In genomic region chr17:44300723-44301122, GRCm38 (mm10) we compare ENCODE assay signal across 10 mouse cellular contexts.
A peak's percentile ranks its signal among the peaks of the same experiment; 100 is the strongest.
DNase-seq lines count a peak whose midpoint lies in the region; ATAC-seq and TF ChIP-seq lines count a peak whose summit lies in the region.
"Had no signal": no experiment of that assay in that cellular context is flagged by ENCODE, and none has a peak within 500 bp of the region (broad histone marks: within the 10 kb centered on the region; RNA-seq: fewer than 3 reads in every experiment).

No protein-coding gene starts in this region.

- no peak overlapping the region for H3K4me3 ChIP-seq in forebrain, embryonic 16.5 days (replicated peaks; ENCODE audit: low read length)
- H3K4me3 ChIP-seq in intestine, postnatal 0 days (ENCODE audit: low read depth, low read length): no peak overlapping the region
- H3K4me3 ChIP-seq in stomach, postnatal 0 days (ENCODE audit: low read depth, low read length): no peak overlapping the region
- H3K4me3 ChIP-seq in layer of hippocampus, adult 2 months: no peak overlapping the region
- H3K4me3 ChIP-seq: myocyte had no signal

- no peak for TF ChIP-seq CTCF in intestine, postnatal 0 days (IDR thresholded peaks at IDR 0.05; ENCODE audit: low read depth)
- TF ChIP-seq CTCF in stomach, postnatal 0 days (IDR thresholded peaks at IDR 0.05; ENCODE audit: low read depth): no peak
- TF ChIP-seq CTCF in layer of hippocampus, adult 2 months (conservative IDR thresholded peaks at IDR 0.05): no peak

- H3K9me3 ChIP-seq in forebrain, embryonic 16.5 days (ENCODE audit: control insufficient read depth, low read length): no peaks in the 10 kb centered on the region
- H3K9me3 ChIP-seq in intestine, postnatal 0 days (ENCODE audit: control insufficient read depth): no peaks in the 10 kb centered on the region
- H3K9me3 ChIP-seq in stomach, postnatal 0 days (ENCODE audit: control insufficient read depth, low read length): no peaks in the 10 kb centered on the region

- TF ChIP-seq EP300 in stomach, postnatal 0 days (optimal IDR thresholded peaks at IDR 0.05): no peak

- ATAC-seq in forebrain, embryonic 16.5 days: peak; percentile 61
- ATAC-seq in intestine, postnatal 0 days: no peak
- 0 out of 2 replicates have a peak, but pooled peaks have one; percentile 45 for ATAC-seq in stomach, postnatal 0 days (ENCODE audit: low FRiP score, low TSS enrichment)
- ATAC-seq: inflammation-experienced regulatory T-cells, adult 6 months; Patski had no signal

- DNase-seq in retina, embryonic 14.5 days (ENCODE audit: low spot score): peak; percentile 2
- DNase-seq in retina, postnatal 1 day: no peak
- DNase-seq in stomach, postnatal 0 days (ENCODE audit: low spot score): peak; percentile 26
- DNase-seq in layer of hippocampus, adult 2 months (ENCODE audit: low spot score in 2 of 2): no peak
- DNase-seq in spleen, postnatal 14 days (ENCODE audit: low spot score in 2 of 2): no peak

- no peaks in the 10 kb centered on the region for H3K27me3 ChIP-seq in forebrain, embryonic 16.5 days (replicated peaks; ENCODE audit: control insufficient read depth, insufficient read depth, low read length)
- no peaks in the 10 kb centered on the region for H3K27me3 ChIP-seq in intestine, postnatal 0 days (replicated peaks; ENCODE audit: control insufficient read depth, insufficient read depth, low read length)
- no peaks in the 10 kb centered on the region for H3K27me3 ChIP-seq in stomach, postnatal 0 days (ENCODE audit: control insufficient read depth, insufficient read depth, low read length)

- no peaks in the 10 kb centered on the region for H3K36me3 ChIP-seq in forebrain, embryonic 16.5 days (ENCODE audit: control insufficient read depth, insufficient read depth)
- H3K36me3 ChIP-seq in intestine, postnatal 0 days (ENCODE audit: control insufficient read depth, insufficient read depth): no peaks in the 10 kb centered on the region
- no peaks in the 10 kb centered on the region for H3K36me3 ChIP-seq in stomach, postnatal 0 days (ENCODE audit: control insufficient read depth, insufficient read depth, low read length)

- 38% methylated on average over 4 of the region's 4 CpGs for WGBS in forebrain, embryonic 16.5 days
- 8% methylated on average over 4 of the region's 4 CpGs for WGBS in intestine, postnatal 0 days
- 20% methylated on average over 4 of the region's 4 CpGs for WGBS in stomach, postnatal 0 days

- no peak overlapping the region for H3K27ac ChIP-seq in forebrain, embryonic 16.5 days (ENCODE audit: low read length)
- H3K27ac ChIP-seq in intestine, postnatal 0 days (ENCODE audit: low read depth, low read length): no peak overlapping the region
- H3K27ac ChIP-seq in stomach, postnatal 0 days (replicated peaks): peak overlapping the region; percentile 56; the same call in 1 of the 2 replicates
- no peak overlapping the region for H3K27ac ChIP-seq in layer of hippocampus, adult 2 months

- H3K4me2 ChIP-seq in forebrain, embryonic 16.5 days (ENCODE audit: low read length): no peak overlapping the region
- peak overlapping the region; percentile 52 for H3K4me2 ChIP-seq in intestine, postnatal 0 days (replicated peaks; ENCODE audit: low read depth)
- H3K4me2 ChIP-seq in stomach, postnatal 0 days (replicated peaks; ENCODE audit: low read depth): 0 out of 2 replicates have a peak overlapping the region, but pooled peaks have one; percentile 3

- H3K9ac ChIP-seq in forebrain, embryonic 16.5 days (replicated peaks; ENCODE audit: low read depth, low read length): no peak overlapping the region
- H3K9ac ChIP-seq in intestine, postnatal 0 days (ENCODE audit: low read depth, low read length): no peak overlapping the region
- H3K9ac ChIP-seq in stomach, postnatal 0 days (ENCODE audit: low read length): no peak overlapping the region

- peaks cover 8% of the 10 kb centered on the region; the same call in 1 of the 2 replicates for H3K4me1 ChIP-seq in forebrain, embryonic 16.5 days (replicated peaks; ENCODE audit: control insufficient read depth, insufficient read depth, low read length)
- no peaks in the 10 kb centered on the region for H3K4me1 ChIP-seq in intestine, postnatal 0 days (replicated peaks; ENCODE audit: control insufficient read depth, insufficient read depth, low read length)
- peaks cover 2% of the 10 kb centered on the region; the same call in 1 of the 2 replicates for H3K4me1 ChIP-seq in stomach, postnatal 0 days (replicated peaks; ENCODE audit: control insufficient read depth, insufficient read depth)

Comparison
In these comparisons a context has a peak if more than half of its experiments do, and no peak if none do; other contexts are left out.
1. DNase-seq: peak in retina, embryonic 14.5 days (single experiment) and stomach, postnatal 0 days (single experiment); none in retina, postnatal 1 day (single experiment), layer of hippocampus, adult 2 months (0 of 2) and spleen, postnatal 14 days (0 of 2).